ENCODE assay signal across 8 mouse cellular contexts in genomic region chr1:43446089-43446533, GRCm38 (mm10). TPM values are rescaled to one million over a fixed set of nuclear protein-coding genes. Genes with fewer than 3 reads are reported as not detected.
DNase-seq lines count a peak whose midpoint lies in the region; ATAC-seq and TF ChIP-seq lines count a peak whose summit lies in the region.

No protein-coding gene starts in this region.

- DNase-seq in CD4-positive, CD25-positive, alpha-beta regulatory T cell, adult 2 months (ENCODE audit: low read depth, low spot score): peak; percentile 66
- DNase-seq in adrenal gland, adult 8-10 months: peak; percentile 43
- DNase-seq in embryonic facial prominence, embryonic 11.5 days (ENCODE audit: low spot score): peak; percentile 61
- DNase-seq in thymus, postnatal 10 days (ENCODE audit: low spot score in 2 of 2): peak; percentile 70 to 71

- no peaks in the 10 kb centered on the region for H3K4me1 ChIP-seq in embryonic facial prominence, embryonic 11.5 days (ENCODE audit: control insufficient read depth, insufficient read depth, low read length)
- peaks cover 33% of the 10 kb centered on the region for H3K4me1 ChIP-seq in heart, embryonic 12.5 days (replicated peaks)
- peaks cover 43% of the 10 kb centered on the region for H3K4me1 ChIP-seq in kidney, embryonic 15.5 days
- H3K4me1 ChIP-seq in lung, embryonic 15.5 days: peaks cover 48% of the 10 kb centered on the region
- H3K4me1 ChIP-seq in olfactory bulb, adult 2 months (ENCODE audit: control insufficient read depth, insufficient read depth, low read length): peaks cover 8% of the 10 kb centered on the region

- H3K9ac ChIP-seq in embryonic facial prominence, embryonic 11.5 days (replicated peaks; ENCODE audit: low read length): peak overlapping the region; percentile 98
- H3K9ac ChIP-seq in heart, embryonic 12.5 days: peak overlapping the region; percentile 93
- H3K9ac ChIP-seq in kidney, embryonic 15.5 days: peak overlapping the region; percentile 71
- H3K9ac ChIP-seq in lung, embryonic 15.5 days: peak overlapping the region; percentile 92

- peak overlapping the region; percentile 98 for H3K4me3 ChIP-seq in embryonic facial prominence, embryonic 11.5 days (ENCODE audit: low read depth, low read length)
- peak overlapping the region; percentile 84 for H3K4me3 ChIP-seq in heart, embryonic 12.5 days
- H3K4me3 ChIP-seq in kidney, embryonic 15.5 days (replicated peaks): peak overlapping the region; percentile 94
- H3K4me3 ChIP-seq in lung, embryonic 15.5 days: peak overlapping the region; percentile 99
- peak overlapping the region; percentile 78 for H3K4me3 ChIP-seq in olfactory bulb, adult 2 months (ENCODE audit: insufficient read depth, low read depth, low read length)

- H3K27me3 ChIP-seq in embryonic facial prominence, embryonic 11.5 days (ENCODE audit: control insufficient read depth, insufficient read depth, low read length): no peaks in the 10 kb centered on the region
- H3K27me3 ChIP-seq in heart, embryonic 12.5 days (replicated peaks): no peaks in the 10 kb centered on the region
- no peaks in the 10 kb centered on the region for H3K27me3 ChIP-seq in kidney, embryonic 15.5 days
- H3K27me3 ChIP-seq in lung, embryonic 15.5 days: no peaks in the 10 kb centered on the region

- H3K27ac ChIP-seq in embryonic facial prominence, embryonic 11.5 days (replicated peaks; ENCODE audit: low read depth, low read length): peak overlapping the region; percentile 94
- H3K27ac ChIP-seq in heart, embryonic 12.5 days (ENCODE audit: poor library complexity, severe bottlenecking): peak overlapping the region; percentile 85
- H3K27ac ChIP-seq in kidney, embryonic 15.5 days: peak overlapping the region; percentile 97
- H3K27ac ChIP-seq in lung, embryonic 15.5 days: peak overlapping the region; percentile 95
- H3K27ac ChIP-seq in olfactory bulb, adult 2 months (ENCODE audit: insufficient read depth, low read depth, low read length): peak overlapping the region; percentile 40

- no peaks in the 10 kb centered on the region for H3K9me3 ChIP-seq in embryonic facial prominence, embryonic 11.5 days (replicated peaks; ENCODE audit: control insufficient read depth, low read length)
- no peaks in the 10 kb centered on the region for H3K9me3 ChIP-seq in heart, embryonic 12.5 days (replicated peaks)
- H3K9me3 ChIP-seq in kidney, embryonic 15.5 days (replicated peaks): no peaks in the 10 kb centered on the region
- no peaks in the 10 kb centered on the region for H3K9me3 ChIP-seq in lung, embryonic 15.5 days

- peak overlapping the region; percentile 74 for H3K4me2 ChIP-seq in embryonic facial prominence, embryonic 11.5 days (ENCODE audit: low read depth, low read length)
- H3K4me2 ChIP-seq in heart, embryonic 12.5 days: peak overlapping the region; percentile 95
- peak overlapping the region; percentile 79 for H3K4me2 ChIP-seq in kidney, embryonic 15.5 days
- peak overlapping the region; percentile 82 for H3K4me2 ChIP-seq in lung, embryonic 15.5 days

- no peaks in the 10 kb centered on the region for H3K36me3 ChIP-seq in embryonic facial prominence, embryonic 11.5 days (replicated peaks; ENCODE audit: control insufficient read depth, insufficient read depth, low read depth, low read length)
- no peaks in the 10 kb centered on the region for H3K36me3 ChIP-seq in heart, embryonic 12.5 days
- H3K36me3 ChIP-seq in kidney, embryonic 15.5 days: no peaks in the 10 kb centered on the region
- H3K36me3 ChIP-seq in lung, embryonic 15.5 days: no peaks in the 10 kb centered on the region

- ATAC-seq in embryonic facial prominence, embryonic 11.5 days (replicated peaks; ENCODE audit: insufficient number of reproducible peaks, low FRiP score, low TSS enrichment, low read depth): peak; percentile 48
- peak; percentile 82 for ATAC-seq in heart, embryonic 12.5 days (ENCODE audit: insufficient number of reproducible peaks, low FRiP score)
- ATAC-seq in kidney, embryonic 15.5 days (replicated peaks; ENCODE audit: low FRiP score): peak; percentile 78
- ATAC-seq in lung, embryonic 15.5 days (ENCODE audit: borderline replicate concordance, extremely low read depth, low FRiP score, low TSS enrichment): peak; percentile 61

- no peak for TF ChIP-seq CTCF in olfactory bulb, adult 2 months (IDR thresholded peaks at IDR 0.05; ENCODE audit: insufficient read depth, low read depth, low read length)

- WGBS in embryonic facial prominence, embryonic 11.5 days: under 1% methylated on average over 43 of the region's 44 CpGs
- WGBS in heart, embryonic 12.5 days: under 1% methylated on average over 42 of the region's 44 CpGs
- WGBS in kidney, embryonic 15.5 days: under 1% methylated on average over 44 of the region's 44 CpGs
- WGBS in lung, embryonic 15.5 days: 0% methylated on average over 43 of the region's 44 CpGs
- WGBS in olfactory bulb, adult 2 months: under 1% methylated on average over 44 of the region's 44 CpGs

- no peak for TF ChIP-seq POLR2A in olfactory bulb, adult 2 months (IDR thresholded peaks at IDR 0.05; ENCODE audit: insufficient read depth, low read depth, low read length)

RNA-seq across cellular contexts. Expression of gene Nck2, which starts 1.7 kb away (rescaled TPM):
- 10 to 100 TPM; 26.7 to 37.1 (median 29.9) TPM for total RNA-seq in adrenal gland, adult 8-10 months (2022)
- 40.8 and 44.1 TPM in 2 replicates for polyA plus RNA-seq in embryonic facial prominence, embryonic 11.5 days (2014; fragmentation: Nextera tagmentation; extraction: Ambion mirVana)
- polyA plus RNA-seq in heart, embryonic 12.5 days (2016; fragmentation: Nextera tagmentation; extraction: Ambion mirVana): 35.6 and 36.4 TPM in 2 replicates
- 46.0 and 48.3 TPM in 2 replicates for polyA plus RNA-seq in kidney, embryonic 15.5 days (2015; fragmentation: Nextera tagmentation; extraction: Ambion mirVana)
- polyA plus RNA-seq in lung, embryonic 15.5 days (2015; fragmentation: Nextera tagmentation; extraction: Ambion mirVana): 50.9 and 51.3 TPM in 2 replicates
- not detected in 2 replicates for polyA plus RNA-seq in olfactory bulb, adult 2 months (2012; ENCODE audit: insufficient read depth, insufficient read length, low replicate concordance, missing spikeins)

Comparison
In these comparisons a context has a peak if more than half of its experiments do, and no peak if none do; other contexts are left out.
1. Peak in every context shown above with its lines: DNase-seq, ATAC-seq, H3K4me3 ChIP-seq and H3K27ac ChIP-seq.
2. H3K27ac ChIP-seq: peak in every context shown above with its lines; median percentile 97 in kidney, embryonic 15.5 days; 95 in lung, embryonic 15.5 days; 94 in embryonic facial prominence, embryonic 11.5 days; 85 in heart, embryonic 12.5 days; 40 in olfactory bulb, adult 2 months.
3. RNA of gene Nck2, which starts 1.7 kb away (polyA plus RNA-seq): 50.9 to 51.3 TPM in lung, embryonic 15.5 days, 46.0 to 48.3 TPM in kidney, embryonic 15.5 days, 40.8 to 44.1 TPM in embryonic facial prominence, embryonic 11.5 days and 35.6 to 36.4 TPM in heart, embryonic 12.5 days; not detected in olfactory bulb, adult 2 months; every median in the first group is over 10 times any median in the second.